Mouse (Mus musculus) limb, embryonic 13.5 days (tissue): ENCODE data around the gene Gdf5. TPM values are rescaled to one million over a fixed set of nuclear protein-coding genes. Genes with fewer than 3 reads are reported as not detected.
A peak's percentile ranks its signal among the peaks of the same experiment; 100 is the strongest.

Experiments used
- ATAC-seq: fragments of 200-750 bp; cut with Nextera tagmentation; 2 replicates; pipeline ENCODE4 v1.8.0; 2017; ENCODE audit warnings: low read depth, moderate number of reproducible peaks, moderate TSS enrichment; ENCODE audit not compliant: low FRiP score
- H3K27ac ChIP-seq: fragments of 300-500 bp; sonication (generic); 2 replicates; pipeline ENCODE4 v1.5.1; 2015; ENCODE audit warnings: inconsistent platforms, mild to moderate bottlenecking, moderate library complexity
- H3K27me3 ChIP-seq: fragments of 300-500 bp; sonication (generic); 2 replicates; pipeline ENCODE4 v1.6.1; 2015; ENCODE audit warnings: mild to moderate bottlenecking, inconsistent platforms
- H3K36me3 ChIP-seq: fragments of 300-500 bp; sonication (generic); 2 replicates; pipeline ENCODE4 v1.6.1; 2015; ENCODE audit warnings: inconsistent platforms, mild to moderate bottlenecking, moderate library complexity
- H3K4me1 ChIP-seq: fragments of 300-500 bp; sonication (generic); 2 replicates; pipeline ENCODE4 v1.6.1; 2015; ENCODE audit warnings: inconsistent platforms
- H3K4me2 ChIP-seq: fragments of 300-500 bp; sonication (generic); replicated peaks from 2 replicates; pipeline ENCODE4 v1.6.1; 2015; ENCODE audit warnings: inconsistent platforms, mild to moderate bottlenecking, moderate library complexity
- H3K4me3 ChIP-seq: fragments of 300-500 bp; sonication (generic); 2 replicates; pipeline ENCODE4 v1.5.1; 2015; ENCODE audit warnings: moderate library complexity, mild to moderate bottlenecking, inconsistent platforms
- H3K9ac ChIP-seq: fragments of 300-500 bp; sonication (generic); 2 replicates; pipeline ENCODE4 v1.6.1; 2015; ENCODE audit warnings: mild to moderate bottlenecking, inconsistent platforms
- H3K9me3 ChIP-seq: fragments of 300-500 bp; sonication (generic); 2 replicates; pipeline ENCODE4 v1.6.1; 2016; ENCODE audit warnings: inconsistent platforms
- WGBS: fragments of 180-500 bp; shearing (Covaris S2); methylation state at CpG from one replicate; pipeline ENCODE4 v1.1.7; 2015; 5-methylcytosine and 5-hydroxymethylcytosine counted together
- polyA plus RNA-seq: library from polyadenylated mRNA; unstranded; fragments of >200 nt; fragmentation: Nextera tagmentation; extraction: Ambion mirVana; gene quantifications from 2 replicates; pipeline ENCODE4 v1.2.1, GENCODE M21; 2015

Gene Gdf5
- polyA plus RNA-seq, 1 experiment from 2014 or later, result 101 TPM

DNA sequence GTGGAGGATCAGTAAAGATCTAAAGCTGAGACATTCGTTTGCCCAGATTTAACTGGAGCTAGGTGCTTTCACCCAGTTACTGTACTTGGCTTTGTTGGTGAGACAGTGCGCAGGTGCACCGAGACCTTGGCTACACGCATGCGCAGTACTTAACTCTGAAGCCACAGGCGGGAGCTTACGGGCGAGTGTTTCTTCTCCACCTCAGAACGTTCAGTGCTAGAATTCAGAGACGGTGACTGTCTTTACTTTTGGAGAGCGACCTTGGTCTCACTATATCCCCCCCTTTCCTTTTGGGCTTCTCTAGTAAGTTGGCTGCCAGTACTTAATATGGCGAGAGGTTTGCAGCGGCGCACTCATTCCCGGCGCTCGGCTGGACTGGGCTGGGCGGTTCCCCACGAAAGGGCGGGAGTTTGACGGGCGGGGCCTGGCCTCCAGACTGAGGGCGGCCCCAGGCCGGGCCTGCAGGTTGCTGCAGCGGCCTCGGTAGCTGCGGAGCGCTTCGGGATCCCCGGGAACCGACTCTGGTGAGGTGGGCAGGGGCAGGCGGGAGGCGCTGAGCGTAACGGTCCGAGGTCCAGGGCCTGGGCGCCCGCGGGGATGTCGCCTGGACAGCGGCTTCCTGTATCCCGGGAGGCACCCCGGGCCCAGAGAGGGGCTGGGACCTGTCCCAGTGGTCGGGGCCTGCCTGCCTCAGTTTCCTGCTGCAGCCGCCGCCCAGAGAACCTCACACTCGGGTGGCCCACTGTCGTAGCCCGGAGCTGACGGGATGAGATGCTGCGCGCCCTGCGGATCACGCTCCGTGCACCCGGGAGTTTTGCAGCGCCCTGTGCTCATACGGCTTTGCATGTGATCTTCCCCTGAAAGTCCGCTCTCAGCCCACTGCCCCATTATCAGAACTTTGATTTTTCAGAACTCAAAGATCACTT is 11.2 kb upstream of the Gdf5 start, which contains the start of gene Cep250:
TSS of gene Cep250 (plus strand) at position 325 of the 926 bp plus-strand sequence.
- peak within 1 kb of the TSS; percentile 89 for H3K27ac ChIP-seq
- under 1% methylated on average over 59 of the region's 59 CpGs for WGBS
- H3K4me3 ChIP-seq, result peak within 1 kb of the TSS; percentile 96
- no peaks in the 10 kb centered on the region for H3K27me3 ChIP-seq
- peak within 1 kb of the TSS; percentile 99 for H3K9ac ChIP-seq
- H3K9me3 ChIP-seq, result no peaks in the 10 kb centered on the region
- peaks cover 12% of the 10 kb centered on the region for H3K36me3 ChIP-seq
- peaks cover 20% of the 10 kb centered on the region for H3K4me1 ChIP-seq
- ATAC-seq, result peak; percentile 98
- H3K4me2 ChIP-seq, result peak within 1 kb of the TSS; percentile 64

DNA sequence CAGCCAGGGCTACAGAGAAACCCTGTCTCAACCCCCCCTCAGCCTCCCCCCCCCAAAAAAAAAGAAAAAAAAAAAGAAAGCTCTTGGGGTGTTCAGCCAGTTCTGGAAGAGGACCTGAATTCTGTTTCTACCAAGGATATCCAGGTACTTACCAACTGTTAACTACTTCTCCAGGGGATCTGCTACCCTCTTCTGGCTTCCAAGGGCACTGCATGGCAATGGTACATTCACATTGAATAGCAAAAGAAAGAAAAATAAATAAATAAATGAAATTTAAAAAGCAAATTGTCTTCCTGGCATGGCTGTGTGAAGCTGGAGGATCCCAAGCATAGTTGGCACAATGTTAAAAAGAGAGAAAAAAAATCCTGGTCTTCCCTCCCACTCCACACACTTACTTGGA is 6.8 kb upstream of the Gdf5 start:
- Histone ChIP-seq H3K4me1 (peaks cover 22% of the 10 kb centered on the region), H3K4me2 (no peak overlapping the region), H3K27ac (no peak overlapping the region), H3K36me3 (no peaks in the 10 kb centered on the region), H3K9ac (no peak overlapping the region), H3K27me3 (no peaks in the 10 kb centered on the region), H3K4me3 (no peak overlapping the region), H3K9me3 (no peaks in the 10 kb centered on the region)
- no peak for ATAC-seq

DNA sequence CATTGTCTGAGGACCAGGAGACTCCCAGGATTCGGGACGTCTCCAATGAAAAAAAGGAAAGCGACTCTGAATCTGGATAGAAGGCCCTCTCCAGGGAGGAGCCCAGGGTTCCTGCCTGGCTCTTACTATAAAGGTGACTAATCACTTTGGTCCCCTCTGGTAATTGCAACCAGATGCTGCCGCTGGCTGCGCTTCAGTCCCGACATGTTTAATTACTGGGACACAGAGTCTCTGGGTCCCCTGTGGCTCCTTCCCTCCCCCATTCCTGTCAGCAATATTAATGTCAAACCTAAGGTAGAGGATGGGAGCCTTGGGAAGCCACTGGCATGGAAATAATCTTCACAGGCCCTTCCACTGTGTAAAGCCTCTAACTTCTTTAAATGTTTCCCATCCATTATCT is 4.2 kb upstream of the Gdf5 start:
- Histone ChIP-seq H3K9me3 (no peaks in the 10 kb centered on the region), H3K9ac (no peak overlapping the region), H3K36me3 (no peaks in the 10 kb centered on the region), H3K4me3 (no peak overlapping the region), H3K27me3 (no peaks in the 10 kb centered on the region), H3K27ac (no peak overlapping the region), H3K4me1 (peaks cover 47% of the 10 kb centered on the region), H3K4me2 (peak overlapping the region; percentile 30)
- WGBS, result 7% methylated on average over 6 of the region's 6 CpGs
- no peak for ATAC-seq

DNA sequence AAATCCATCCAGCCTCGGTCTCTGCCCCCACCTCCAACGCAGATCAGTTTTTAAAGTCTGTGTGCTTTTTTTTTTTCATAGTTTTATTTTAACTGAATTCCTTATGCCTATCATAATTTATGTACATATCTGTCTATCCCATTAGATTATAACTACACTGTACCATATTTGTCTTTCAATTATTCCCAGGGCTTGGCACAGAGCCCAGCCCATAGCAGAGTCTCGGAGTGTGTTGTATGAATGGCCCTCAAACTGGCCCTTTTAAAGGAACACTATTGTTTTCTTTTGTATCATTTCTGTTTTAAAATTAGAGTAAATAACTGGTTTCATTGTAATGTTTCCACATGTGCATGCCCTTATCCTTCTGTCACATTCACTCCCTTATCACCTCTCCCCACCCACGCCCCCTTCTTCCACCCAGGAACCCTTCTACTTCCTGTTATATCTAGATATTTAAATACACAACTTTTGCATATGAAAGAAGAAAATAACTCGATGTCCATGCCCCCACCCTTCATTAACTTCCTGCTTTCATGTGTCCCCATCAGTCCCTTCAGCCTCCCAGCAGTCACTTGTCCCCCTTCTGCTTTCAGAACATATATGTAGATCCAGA is 2.3 kb upstream of the Gdf5 start:
- no peaks in the 10 kb centered on the region for H3K36me3 ChIP-seq
- no peak overlapping the region for H3K4me3 ChIP-seq
- H3K27ac ChIP-seq, result no peak overlapping the region
- no peak for ATAC-seq
- 53% methylated on average over 5 of the region's 5 CpGs for WGBS
- H3K9ac ChIP-seq, result no peak overlapping the region
- no peaks in the 10 kb centered on the region for H3K27me3 ChIP-seq
- no peaks in the 10 kb centered on the region for H3K9me3 ChIP-seq
- H3K4me2 ChIP-seq, result no peak overlapping the region
- H3K4me1 ChIP-seq, result peaks cover 64% of the 10 kb centered on the region

DNA sequence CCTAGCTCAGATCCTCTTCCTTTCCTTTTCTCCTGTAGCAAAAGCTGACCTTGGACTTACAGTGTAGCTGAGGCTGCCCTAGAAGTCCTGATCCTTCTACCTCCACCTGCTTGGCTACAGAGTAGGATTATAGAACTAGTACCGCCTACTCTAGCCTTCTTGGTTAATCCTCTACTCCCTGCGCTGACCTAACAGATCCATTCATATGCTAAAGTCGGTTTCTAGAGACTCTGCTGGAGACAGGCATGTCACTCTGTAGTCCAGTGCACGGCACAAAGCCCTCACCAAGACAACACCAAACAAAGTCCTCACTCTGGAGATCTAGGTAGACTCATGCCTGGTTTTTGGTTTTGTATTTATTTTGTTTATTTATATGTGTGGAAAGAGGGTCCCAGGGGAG is 1.3 kb upstream of the Gdf5 start:
- H3K36me3 ChIP-seq, result peaks cover 4% of the 10 kb centered on the region; the same call in 1 of the 2 replicates
- H3K27me3 ChIP-seq, result no peaks in the 10 kb centered on the region
- H3K4me2 ChIP-seq, result peak overlapping the region; percentile 72
- 32% methylated on average over 4 of the region's 4 CpGs for WGBS
- H3K27ac ChIP-seq, result peak overlapping the region; percentile 75; the same call in 1 of the 2 replicates
- H3K9ac ChIP-seq, result no peak overlapping the region
- H3K4me3 ChIP-seq, result no peak overlapping the region
- no peak for ATAC-seq
- no peaks in the 10 kb centered on the region for H3K9me3 ChIP-seq
- H3K4me1 ChIP-seq, result peaks cover 74% of the 10 kb centered on the region

DNA sequence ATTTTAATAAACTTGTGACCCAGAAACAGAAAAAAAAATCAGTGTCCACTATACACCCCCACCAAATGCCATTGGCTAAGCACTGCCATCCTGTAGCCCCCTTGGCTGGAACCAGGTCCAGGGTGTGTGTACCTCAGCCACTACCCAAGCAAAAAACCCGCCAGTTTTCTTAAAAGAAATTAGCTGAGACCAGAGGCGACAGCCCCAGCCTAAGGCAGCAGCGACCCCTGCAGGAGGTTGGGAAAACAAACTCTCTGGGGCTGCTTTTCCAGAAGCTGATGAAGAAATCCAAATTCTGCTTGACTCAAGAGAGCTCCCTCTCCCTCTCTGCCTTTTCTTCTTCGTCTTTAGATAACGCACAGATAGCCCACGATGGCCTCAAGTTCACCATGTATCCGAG is 902 bp upstream of the Gdf5 start:
- Histone ChIP-seq H3K4me2 (peak overlapping the region; percentile 72), H3K9me3 (no peaks in the 10 kb centered on the region), H3K9ac (no peak overlapping the region), H3K27me3 (no peaks in the 10 kb centered on the region), H3K27ac (peak overlapping the region; percentile 75; the same call in 1 of the 2 replicates), H3K4me1 (peaks cover 78% of the 10 kb centered on the region), H3K36me3 (peaks cover 8% of the 10 kb centered on the region; the same call in 1 of the 2 replicates), H3K4me3 (no peak overlapping the region)
- ATAC-seq, result peak; percentile 29; the same call in 1 of the 2 replicates
- 4% methylated on average over 7 of the region's 7 CpGs for WGBS

DNA sequence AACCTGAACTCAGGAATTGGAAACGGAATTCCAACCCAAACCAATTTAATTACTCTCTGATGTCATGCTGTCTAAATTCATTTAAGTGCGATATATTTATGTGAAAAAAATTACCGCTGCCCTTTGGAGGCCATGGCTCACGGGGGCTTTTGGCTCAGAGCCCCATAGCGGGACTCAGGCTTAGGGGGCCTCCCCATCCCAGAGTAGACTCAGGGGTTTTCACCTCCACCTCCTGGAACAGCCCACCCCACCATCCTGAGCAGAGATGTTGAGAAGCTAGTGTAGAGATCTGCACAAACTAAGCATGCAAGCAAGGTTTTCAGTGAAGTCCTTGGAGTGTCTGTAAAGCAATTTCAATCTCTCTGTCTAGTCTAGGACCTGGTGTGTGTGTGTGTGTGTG is 413 bp upstream of the Gdf5 start:
- 15% methylated on average over 5 of the region's 5 CpGs for WGBS
- Histone ChIP-seq H3K27ac (peak overlapping the region; percentile 75; the same call in 1 of the 2 replicates), H3K4me3 (peak overlapping the region; percentile 51), H3K4me2 (peak overlapping the region; percentile 72), H3K36me3 (peaks cover 12% of the 10 kb centered on the region; the same call in 1 of the 2 replicates), H3K9ac (no peak overlapping the region), H3K9me3 (no peaks in the 10 kb centered on the region), H3K4me1 (peaks cover 81% of the 10 kb centered on the region), H3K27me3 (no peaks in the 10 kb centered on the region)
- ATAC-seq, result peak; percentile 57

DNA sequence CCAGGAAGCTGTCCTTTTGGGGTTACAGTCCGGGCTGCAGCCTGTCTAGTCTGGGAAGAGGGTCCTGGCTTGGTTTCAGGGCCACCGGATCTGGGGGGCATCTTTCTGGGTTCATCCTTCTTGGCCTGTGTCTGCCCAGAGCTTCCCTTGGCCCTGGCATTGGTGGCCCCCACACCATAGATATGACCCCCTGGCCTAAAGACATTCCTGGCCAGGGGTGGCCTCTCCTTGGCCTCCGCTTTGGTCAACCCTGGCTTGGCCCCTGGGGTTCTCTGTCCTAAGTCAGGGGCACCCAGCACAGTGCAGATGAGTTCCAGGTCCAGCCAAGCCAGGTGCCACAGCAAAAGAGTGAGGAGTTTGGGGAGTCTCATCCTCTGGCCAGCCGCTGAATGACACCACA is 482 bp downstream of the Gdf5 start:
- ATAC-seq, result no peak; the same call in 1 of the 2 replicates

DNA sequence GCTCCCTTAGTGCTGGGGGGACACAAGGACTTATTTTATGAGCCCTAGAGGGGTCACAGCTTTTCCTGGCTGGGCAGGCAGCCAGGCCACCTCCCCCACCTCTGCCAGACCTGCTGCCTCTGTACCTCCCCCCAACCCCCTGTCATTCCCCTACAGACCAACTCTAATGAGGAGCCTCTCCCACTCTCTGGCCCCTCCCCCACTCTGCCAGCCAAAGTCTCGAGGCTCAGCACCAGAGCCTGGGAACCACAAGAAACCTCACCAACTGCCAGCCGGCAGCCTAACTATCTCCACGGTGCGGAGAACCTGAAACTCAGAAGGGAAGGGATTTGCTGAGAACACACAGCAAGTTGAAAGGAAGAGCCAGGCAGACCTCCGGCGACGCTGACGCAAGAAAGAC is 1.7 kb downstream of the Gdf5 start:
- ATAC-seq, result peak; percentile 41; the same call in 1 of the 2 replicates
- Histone ChIP-seq H3K4me1 (peaks cover 71% of the 10 kb centered on the region), H3K9ac (peak overlapping the region; percentile 75), H3K36me3 (peaks cover 33% of the 10 kb centered on the region), H3K9me3 (no peaks in the 10 kb centered on the region), H3K27ac (peak overlapping the region; percentile 96; the same call in 1 of the 2 replicates), H3K4me3 (peak overlapping the region; percentile 51), H3K27me3 (no peaks in the 10 kb centered on the region), H3K4me2 (peak overlapping the region; percentile 72)
- WGBS, result 3% methylated on average over 8 of the region's 8 CpGs

More for the DNA sequence above, 482 bp downstream of the Gdf5 start:
- peak overlapping the region; percentile 75 for H3K9ac ChIP-seq
- H3K9me3 ChIP-seq, result no peaks in the 10 kb centered on the region
- H3K4me3 ChIP-seq, result peak overlapping the region; percentile 51
- H3K4me2 ChIP-seq, result peak overlapping the region; percentile 72
- H3K36me3 ChIP-seq, result peaks cover 21% of the 10 kb centered on the region
- H3K27me3 ChIP-seq, result no peaks in the 10 kb centered on the region
- peak overlapping the region; percentile 96 for H3K27ac ChIP-seq
- H3K4me1 ChIP-seq, result peaks cover 78% of the 10 kb centered on the region
- 67% methylated on average over 4 of the region's 4 CpGs for WGBS

DNA sequence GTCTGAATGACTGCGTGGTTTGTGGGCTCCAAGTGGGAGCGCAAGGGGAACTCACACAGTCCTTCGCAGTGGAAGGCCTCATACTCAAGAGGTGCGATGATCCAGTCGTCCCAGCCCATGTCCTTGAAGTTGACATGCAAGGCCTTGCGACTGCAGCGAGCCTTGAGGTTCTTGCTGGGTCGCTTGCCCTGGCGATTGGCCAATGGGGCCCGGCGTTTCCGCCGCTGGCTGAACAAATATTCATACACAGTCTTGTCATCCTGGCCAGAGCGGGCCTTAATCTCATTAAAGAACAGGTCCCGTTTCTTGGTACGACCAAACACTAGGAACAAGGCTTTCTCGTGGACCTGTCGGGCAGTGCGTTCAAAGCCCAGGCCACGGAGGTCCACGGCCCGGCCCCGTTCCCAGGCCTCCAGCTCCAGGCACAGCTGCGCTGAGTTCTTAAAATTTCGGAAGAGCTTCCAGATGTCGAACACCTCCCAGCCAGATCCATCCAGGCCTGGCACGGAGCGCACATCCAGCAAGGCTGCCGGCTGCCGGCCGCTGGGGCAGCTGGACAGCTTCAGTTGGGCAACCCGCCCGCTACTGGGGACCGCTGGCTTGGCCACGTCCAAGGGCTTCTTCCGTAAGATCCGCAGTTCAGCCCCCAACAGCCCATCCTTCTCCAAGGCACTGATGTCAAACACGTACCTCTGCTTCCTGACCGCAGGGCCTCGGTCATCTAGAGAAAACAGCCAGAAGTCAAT is 3.3 kb downstream of the Gdf5 start:
- Histone ChIP-seq H3K9me3 (no peaks in the 10 kb centered on the region), H3K4me1 (peaks cover 61% of the 10 kb centered on the region), H3K27me3 (no peaks in the 10 kb centered on the region), H3K4me2 (peak overlapping the region; percentile 72), H3K9ac (peak overlapping the region; percentile 51), H3K36me3 (peaks cover 36% of the 10 kb centered on the region), H3K27ac (no peak overlapping the region; the same call in 1 of the 2 replicates), H3K4me3 (peak overlapping the region; percentile 51)
- ATAC-seq, result no peak
- 67% methylated on average over 40 of the region's 40 CpGs for WGBS

DNA sequence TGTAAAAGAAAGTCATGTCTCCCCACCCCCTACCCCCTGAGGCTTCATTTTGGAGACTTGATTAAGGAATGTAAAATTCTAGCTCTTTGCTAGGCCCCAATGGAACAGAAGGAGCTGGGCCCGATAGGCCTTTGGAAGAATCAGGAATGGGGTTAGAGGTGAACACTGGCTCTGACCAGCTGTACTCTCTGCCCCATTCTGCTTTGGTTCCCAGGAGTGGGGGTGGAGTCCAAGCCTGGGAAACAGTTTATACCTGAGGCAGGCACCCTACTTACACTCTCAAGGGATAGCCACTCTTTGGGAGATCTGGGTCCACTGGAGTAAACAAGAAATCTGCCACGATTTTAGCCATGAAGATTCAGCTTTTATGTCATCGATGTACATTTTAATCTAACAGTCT is 4.5 kb downstream of the Gdf5 start, which contains the start of gene Gm15557:
TSS of gene Gm15557 (plus strand) at position 48 of the 400 bp plus-strand sequence.
- peak within 1 kb of the TSS; percentile 51 for H3K4me3 ChIP-seq

More for the DNA sequence above, 4.5 kb downstream of the Gdf5 start, which contains the start of gene Gm15557:
- Histone ChIP-seq H3K4me2 (peak within 1 kb of the TSS; percentile 72), H3K27ac (no peak within 1 kb of the TSS), H3K36me3 (peaks cover 36% of the 10 kb centered on the region), H3K27me3 (no peaks in the 10 kb centered on the region), H3K9ac (no peak within 1 kb of the TSS), H3K4me1 (peaks cover 49% of the 10 kb centered on the region), H3K9me3 (no peaks in the 10 kb centered on the region)
- WGBS, result 88% methylated on average over 3 of the region's 3 CpGs
- ATAC-seq, result no peak
